Mouse (Mus musculus) cerebellum, adult (tissue): ENCODE measurements around the gene Immp2l.

ENCODE experiments used
- ATAC-seq: cut with Nextera tagmentation; 2 replicates; pipeline ENCODE4 v1.9.2; 2017; ENCODE audit warnings: mild to moderate bottlenecking, moderate library complexity, mixed read lengths; ENCODE audit not compliant: insufficient number of reproducible peaks, low FRiP score, low TSS enrichment

Immp2l gene

DNA sequence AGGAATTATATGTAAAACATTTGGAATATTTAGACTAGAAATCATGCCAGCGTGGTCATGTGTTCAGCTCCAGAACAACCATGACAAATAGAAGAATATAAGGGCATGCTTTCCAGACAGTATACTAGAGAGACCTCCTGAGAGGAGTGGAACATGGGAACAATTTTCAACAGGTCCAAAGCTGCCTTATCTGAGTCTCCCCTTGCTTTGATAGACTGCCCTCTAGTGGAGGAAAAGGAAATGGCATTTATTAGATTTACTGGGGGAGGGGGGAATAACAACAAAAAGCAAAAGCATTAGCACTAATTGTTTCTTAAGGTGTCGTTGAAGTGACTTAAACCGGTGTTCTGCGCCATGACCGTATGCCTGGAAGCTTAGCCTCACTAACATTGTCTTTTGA is 463.1 kb downstream of the Immp2l start:
- ATAC-seq, result 0 out of 2 replicates have a peak, but pooled peaks have one; percentile 37

- ATAC-seq, result no peak
These were observed 470.7 kb downstream of the Immp2l start for GRCm38 (mm10) chr12:41494620-41495019.

DNA sequence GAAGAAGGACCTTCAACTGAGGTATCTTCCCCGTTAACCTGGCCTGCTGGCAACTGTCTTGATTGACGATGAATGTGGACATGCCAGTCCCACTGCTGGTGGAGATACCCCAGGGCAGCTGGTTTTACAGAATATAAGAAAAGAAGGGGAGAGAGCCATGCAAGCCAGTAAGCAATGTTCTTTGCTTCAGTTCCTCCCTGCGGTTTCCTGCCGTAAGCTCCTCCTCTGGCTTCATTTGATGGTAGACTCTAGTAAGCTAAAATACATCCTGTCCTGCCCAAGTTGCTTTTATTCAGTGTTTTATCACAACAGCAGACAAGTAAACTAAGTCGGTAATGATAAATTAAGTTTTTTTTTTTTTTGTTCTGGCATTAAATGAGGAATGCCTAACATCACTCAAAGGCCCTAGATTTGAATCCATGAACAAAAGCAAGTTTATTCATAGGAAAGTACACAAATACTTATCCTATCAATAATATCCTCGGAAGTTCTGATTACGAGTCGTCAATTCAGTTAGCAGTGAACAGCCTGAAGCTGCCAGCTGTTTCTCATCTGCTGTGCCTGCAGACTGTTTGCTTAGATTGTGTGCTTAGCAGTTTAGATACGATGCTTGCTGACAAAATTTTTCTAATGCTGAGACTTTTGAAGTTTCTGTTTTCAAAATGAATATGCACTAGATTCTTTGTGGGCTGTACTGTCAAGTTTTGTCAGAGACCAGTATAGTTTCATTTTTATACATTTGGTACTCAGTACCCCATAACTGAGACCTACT is 476.3 kb downstream of the Immp2l start:
- ATAC-seq, result no peak

DNA sequence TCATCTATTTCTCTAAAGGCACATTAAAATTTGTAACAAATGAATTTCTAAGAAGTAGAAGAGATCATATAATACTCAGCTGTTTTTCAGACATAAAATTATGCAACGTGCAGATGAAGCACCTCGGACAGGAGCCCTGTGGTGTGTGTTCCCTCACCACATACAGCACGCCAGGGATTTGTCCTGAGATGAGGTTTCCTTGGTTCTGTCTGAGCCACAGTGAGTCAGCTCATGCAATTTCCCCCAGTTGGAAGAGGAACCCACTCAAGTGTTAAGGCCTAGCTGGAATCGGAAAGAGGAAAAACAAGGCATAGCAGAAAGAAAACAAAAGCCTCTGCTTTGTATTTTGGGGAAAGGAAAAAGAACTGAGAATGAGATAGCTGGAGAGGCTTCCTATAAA is 484.7 kb downstream of the Immp2l start:
- ATAC-seq, result no peak

- ATAC-seq, result 0 out of 2 replicates have a peak, but pooled peaks have one; percentile 36
These were observed 486.7 kb downstream of the Immp2l start for GRCm38 (mm10) chr12:41510588-41510987.

- ATAC-seq, result no peak
These were observed 495.0 kb downstream of the Immp2l start for GRCm38 (mm10) chr12:41518897-41519296.

DNA sequence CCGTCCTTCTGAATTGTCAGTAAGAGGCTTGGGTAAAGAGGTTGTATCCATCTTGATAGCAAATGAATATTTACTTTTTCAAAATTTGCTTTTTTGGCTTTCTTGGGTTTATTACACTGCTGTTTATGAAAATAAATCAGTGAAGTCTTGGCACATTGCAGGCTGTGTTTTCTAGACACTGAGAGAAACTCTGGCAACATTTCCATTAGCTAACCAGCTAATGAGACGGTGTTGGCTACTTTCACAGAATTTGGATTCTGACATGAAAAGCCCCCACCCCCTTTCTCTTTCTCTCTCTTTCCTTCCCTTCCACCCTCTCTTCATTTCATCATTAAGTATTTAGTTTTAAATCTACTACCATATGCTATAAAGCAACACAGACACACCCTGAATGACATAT is 496.4 kb downstream of the Immp2l start:
- no peak for ATAC-seq

DNA sequence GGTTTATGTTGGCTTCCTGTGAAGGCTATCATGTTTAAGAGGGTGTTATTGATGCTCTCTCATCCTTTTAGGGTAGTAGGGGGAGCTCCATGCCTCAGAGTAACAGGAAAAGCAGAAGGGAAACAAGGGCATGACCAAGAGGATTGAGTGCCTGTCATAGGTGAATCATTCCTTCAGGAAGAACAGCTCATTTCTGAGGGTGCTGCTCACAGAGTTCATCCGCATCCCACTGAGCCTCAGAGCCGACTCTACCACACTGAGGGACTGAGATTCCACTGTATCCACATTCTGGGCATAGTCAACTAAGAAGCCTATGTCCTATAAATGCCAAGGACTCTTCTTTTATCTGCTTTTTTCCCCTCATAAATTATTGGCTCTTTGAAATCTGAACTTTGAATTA is 497.8 kb downstream of the Immp2l start:
- ATAC-seq, result no peak

DNA sequence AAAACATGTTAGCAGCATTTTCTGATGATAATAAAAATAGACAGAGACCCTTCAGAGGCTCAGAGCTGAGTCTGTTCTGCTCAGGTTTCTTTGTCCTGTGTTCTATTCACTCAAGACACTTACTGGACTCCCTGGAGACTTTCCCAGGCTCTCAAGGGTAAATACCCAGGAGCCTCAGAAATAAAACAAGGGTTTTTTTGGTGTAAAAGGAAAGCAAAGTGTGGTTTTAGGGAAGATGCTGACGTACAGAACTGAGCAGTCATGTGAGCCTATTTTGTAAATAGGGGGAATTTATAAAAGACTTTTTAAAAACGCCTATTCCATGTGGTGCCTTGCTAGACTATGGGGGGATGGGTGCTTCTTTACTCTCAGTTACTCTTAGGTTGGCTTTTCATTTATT is 502.8 kb downstream of the Immp2l start:
- no peak for ATAC-seq

- no peak for ATAC-seq
These were observed 504.5 kb downstream of the Immp2l start for GRCm38 (mm10) chr12:41528410-41528809.

- ATAC-seq, result no peak
These were observed 516.1 kb downstream of the Immp2l start for GRCm38 (mm10) chr12:41539989-41540388.

DNA sequence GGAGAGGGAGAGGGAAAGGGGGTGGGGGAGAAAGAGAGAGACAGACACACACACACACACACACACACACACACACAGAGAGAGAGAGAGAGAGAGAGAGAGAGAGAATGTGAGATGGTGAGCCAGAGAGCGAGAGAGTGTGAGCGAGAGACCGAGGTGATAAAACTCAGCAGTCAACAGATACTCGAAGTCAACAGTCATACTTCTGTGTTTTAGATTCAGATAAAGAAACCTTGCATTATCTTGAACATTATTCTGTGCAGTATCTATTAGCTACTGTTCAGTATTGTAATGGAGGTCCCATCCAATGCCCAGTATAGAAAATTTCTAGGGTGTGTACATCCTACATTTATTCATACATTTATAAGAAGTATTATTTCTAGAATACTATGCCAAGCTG is 527.7 kb downstream of the Immp2l start:
- no peak for ATAC-seq

DNA sequence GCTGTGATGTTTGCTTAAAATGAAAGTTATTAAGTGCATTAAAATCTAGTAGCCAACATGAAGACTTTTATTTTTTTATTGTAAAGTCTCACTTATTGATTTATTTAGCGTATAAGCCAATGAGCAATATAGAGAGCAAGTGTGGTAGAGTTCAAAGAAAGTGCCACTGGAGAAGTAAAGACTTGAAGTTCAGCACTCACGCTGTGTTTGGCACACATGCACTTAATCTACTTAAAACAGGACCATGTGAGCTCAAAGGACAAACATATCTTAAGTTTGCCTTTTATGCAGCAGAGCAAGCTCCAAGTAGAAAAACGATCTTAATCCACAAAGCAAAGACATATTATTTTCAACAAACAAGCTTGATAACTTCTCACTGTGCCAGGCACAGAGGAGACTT is 533.9 kb downstream of the Immp2l start:
- ATAC-seq, result no peak

GRCm38 (mm10) chr12:41558956-41559735 is 535.3 kb downstream of the Immp2l start:
- ATAC-seq, result no peak

DNA sequence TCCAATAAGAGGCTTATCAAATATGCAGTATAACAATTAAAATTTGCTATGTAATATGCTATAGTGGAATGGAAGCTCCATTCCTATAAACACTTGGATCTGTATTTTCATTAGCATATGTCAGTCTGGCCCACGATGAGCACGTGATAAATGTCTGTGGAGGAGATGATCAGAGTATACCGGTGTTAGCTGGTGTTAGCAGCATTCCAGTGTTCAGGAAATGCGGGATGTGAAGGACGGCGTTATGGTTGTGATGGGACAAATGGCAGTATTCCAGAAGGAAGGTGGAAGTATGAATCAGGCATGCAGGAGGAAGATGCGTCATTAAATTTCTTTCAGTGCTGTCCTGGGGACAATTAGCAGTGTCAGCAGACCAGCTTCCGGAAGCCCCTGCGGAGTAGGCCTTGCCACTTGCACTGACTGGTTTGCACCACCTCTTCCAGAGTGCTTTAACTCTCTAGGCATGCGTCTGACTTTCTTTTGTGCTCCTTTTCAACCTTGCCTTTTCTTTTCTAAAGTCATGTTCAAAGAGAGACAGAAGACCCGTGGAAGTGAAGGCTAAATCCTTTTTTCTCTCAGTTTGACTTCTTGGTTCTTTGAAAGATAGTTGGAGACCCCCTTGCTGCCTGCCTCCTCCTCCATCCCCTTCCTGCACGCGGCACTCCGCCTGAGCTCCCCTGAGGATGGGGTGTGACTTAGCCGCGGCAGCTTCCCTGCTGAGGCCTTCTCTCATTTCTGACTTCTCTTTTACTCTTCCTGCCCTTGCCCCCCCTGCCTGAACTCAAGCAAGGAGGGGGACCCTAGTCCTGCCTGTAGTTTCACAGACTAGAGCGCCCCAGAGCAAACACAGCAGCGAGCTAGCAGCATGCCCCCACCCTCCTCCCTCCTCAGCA is 541.9 kb downstream of the Immp2l start:
- ATAC-seq, result peak; percentile 80

- ATAC-seq, result 0 out of 2 replicates have a peak, but pooled peaks have one; percentile 26
These were observed 542.5 kb downstream of the Immp2l start for GRCm38 (mm10) chr12:41566433-41566794.

DNA sequence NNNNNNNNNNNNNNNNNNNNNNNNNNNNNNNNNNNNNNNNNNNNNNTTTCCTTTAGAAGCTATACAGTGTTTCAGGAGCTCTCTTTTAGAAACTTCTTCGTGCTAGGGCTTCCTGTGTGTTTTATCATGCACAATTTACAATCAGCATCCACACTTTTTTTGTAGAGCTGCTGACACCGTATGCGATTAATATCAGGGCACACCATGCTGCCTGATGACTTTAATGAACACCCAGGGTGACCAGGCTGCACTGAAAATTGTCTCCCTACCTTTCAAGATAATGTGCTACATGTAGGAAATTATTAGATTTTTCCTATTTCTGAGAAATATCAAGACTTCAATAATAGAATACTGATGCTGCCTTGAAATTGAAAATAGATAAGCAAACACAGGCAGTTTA is 549.9 kb downstream of the Immp2l start:
- ATAC-seq, result no peak

- no peak for ATAC-seq
These were observed 551.3 kb downstream of the Immp2l start for GRCm38 (mm10) chr12:41575221-41575620.

DNA sequence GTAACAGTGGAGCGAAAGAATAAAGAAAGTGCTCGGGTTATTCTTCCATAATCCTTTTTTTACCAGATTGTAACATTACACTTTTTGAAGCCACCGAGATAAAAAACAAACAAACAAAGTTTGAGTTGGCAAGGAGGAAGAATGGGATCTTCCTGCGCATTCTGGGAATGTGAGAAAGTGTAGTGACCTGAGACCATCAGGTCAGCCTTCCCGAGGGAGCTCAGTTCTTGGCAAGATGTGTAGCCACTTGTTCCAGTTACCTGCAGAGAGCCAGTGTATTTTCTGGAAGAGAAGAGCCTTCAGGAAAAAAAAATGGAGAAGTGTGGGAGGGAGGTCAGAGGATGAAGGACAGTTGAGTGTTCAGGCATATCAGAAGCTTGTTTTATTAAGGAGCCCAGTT is 569.5 kb downstream of the Immp2l start:
- ATAC-seq, result no peak

DNA sequence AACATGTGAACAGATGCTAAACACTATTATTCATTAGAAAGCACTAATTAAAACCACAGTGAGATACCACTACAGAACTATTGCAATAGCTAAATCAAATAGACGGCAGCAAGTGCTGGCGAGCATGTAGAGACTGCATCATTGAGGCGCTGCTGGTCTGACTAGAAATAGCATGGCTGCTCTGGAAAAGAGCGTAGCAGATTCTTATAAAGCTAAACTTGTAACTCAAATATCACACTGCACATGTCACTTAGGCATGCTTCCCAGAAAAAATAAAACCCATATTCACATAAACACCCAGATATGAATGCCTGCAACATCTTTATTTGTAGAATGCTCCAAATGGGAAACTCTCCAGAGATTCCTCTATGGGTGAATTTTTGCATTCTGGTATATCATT is 570.1 kb downstream of the Immp2l start:
- ATAC-seq, result no peak

DNA sequence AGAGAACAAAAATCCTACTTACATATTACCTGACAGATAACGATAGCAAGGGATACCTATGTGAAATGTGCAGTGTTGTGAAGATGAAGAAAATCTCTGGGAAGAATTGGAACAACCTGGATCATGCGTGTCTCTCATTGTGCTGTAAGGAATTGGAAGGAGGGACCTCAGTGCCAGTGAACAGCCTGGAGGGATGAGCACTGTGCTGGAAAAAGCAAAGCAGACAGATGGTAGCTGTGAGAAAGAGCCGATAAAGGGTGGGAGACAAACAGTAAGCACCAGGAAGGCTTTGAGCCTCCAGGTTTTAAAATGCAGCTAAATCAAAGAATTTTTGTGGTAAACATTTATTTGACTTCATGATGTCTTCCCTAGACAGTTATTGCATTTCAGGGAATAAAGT is 591.4 kb downstream of the Immp2l start:
- ATAC-seq, result peak; percentile 88
